Mouse (Mus musculus) brain, adult 2 months (tissue): ENCODE results near the gene Sept3.
"Not testable (repeated sequence)": the region's sequence is repeated elsewhere in the genome, so short reads cannot be mapped to it uniquely, and the experiment has no call there.

Experiments used
- DNase-seq: peaks from one replicate; pipeline ENCODE4 v3.0.0; 2011; ENCODE audit warnings: low read depth, low spot score

Sept3 gene

GRCm38 (mm10) chr15:82274593-82274926, at the start of gene Sept3:
Sept3 (plus strand) TSS chr15:82274893.
- DNase-seq, result no peak

GRCm38 (mm10) chr15:82225769-82226168, 48.9 kb upstream of the Sept3 start:
- no peak for DNase-seq

- DNase-seq, result no peak
Observed at GRCm38 (mm10) chr15:82229542-82230045, 45.1 kb upstream of the Sept3 start.

DNA sequence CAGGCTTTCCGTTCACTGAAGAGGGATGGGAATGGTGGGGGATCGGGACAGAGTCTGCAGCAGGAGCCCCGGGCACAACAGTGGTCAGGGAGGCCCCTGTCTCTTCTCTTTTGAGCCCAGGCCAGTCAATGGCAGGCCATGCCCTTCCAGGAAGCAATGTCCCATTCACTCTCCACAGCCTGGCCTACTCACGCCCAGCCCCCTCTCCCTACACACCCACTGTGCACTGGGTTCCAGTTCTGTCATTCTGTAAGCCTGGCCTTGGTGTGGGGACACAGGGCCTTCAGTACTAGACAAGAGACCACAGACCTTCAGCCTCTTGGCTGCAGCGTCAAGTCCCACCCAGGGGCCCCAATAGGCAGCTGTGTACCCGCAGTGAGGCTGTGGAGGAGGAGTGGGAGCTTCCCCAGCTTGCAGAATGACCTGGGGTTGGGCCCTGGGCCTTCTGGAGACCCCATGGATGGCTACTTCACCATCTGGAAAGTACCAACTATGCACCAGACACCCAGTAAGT, 44.5 kb upstream of the Sept3 start:
- DNase-seq, result no peak

- DNase-seq, result no peak
Observed at GRCm38 (mm10) chr15:82231100-82231499, 43.6 kb upstream of the Sept3 start.

- DNase-seq, result peak; percentile 96
Observed at GRCm38 (mm10) chr15:82231591-82232378, 42.9 kb upstream of the Sept3 start.

GRCm38 (mm10) chr15:82232651-82233050, 42.0 kb upstream of the Sept3 start:
- no peak for DNase-seq

DNA sequence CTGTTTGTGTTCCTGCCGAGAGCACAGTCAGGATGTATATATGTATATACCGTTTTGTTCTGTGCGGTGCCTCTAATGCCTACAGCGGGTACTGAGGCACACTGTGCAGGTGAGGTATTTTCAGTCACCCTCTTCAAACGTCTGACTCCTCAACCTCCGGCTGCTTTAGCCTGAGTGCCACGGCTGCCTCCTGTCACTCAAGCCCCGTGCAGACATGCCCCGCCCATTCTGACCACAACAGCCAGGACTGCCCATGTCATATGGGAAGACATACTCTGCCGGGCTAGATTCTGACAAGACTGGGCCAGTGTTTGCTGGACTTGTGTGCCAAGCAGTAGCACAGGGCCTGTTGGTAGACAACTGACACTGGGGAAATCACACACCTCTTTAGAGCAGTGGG, 39.0 kb upstream of the Sept3 start:
- no peak for DNase-seq

DNA sequence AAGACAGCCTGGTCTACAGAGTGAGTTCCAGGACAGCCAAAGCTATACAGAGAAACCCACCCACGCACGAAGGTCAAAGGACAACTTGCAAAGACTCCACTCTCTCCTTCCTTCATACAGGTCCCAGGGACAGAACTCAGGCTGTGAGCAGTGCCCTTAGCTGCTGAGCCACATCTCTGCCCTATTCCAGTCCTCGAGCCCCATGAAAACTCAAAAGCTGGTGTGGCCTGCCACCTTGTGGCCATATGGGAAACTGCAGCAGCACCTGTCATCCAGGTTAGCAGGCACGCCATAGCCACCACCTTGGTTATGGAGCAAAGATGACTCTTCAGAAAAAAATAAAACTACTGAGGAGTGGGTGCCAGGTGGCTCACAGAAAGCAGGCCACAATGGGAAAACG, 38.1 kb upstream of the Sept3 start:
- peak; percentile 88 for DNase-seq

DNA sequence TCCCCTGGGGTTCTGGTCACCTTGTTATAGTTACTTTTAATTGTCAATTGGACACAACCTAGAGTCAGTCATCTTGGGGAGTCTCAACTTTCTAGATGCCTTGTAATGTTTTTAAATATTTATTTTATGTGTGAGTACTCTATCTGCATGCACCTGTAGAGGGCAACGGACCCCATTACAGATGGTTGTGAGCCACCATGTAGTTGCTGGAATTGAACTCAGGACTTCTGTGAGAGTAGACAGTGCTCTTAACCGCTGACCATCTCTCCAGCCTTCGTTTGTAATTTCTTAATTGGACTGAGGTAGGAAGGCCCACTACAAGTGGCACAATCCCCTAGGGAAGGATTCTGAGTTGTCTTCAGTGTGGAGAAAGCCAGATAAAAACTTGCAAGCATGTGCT, 31.4 kb upstream of the Sept3 start:
- no peak for DNase-seq

DNA sequence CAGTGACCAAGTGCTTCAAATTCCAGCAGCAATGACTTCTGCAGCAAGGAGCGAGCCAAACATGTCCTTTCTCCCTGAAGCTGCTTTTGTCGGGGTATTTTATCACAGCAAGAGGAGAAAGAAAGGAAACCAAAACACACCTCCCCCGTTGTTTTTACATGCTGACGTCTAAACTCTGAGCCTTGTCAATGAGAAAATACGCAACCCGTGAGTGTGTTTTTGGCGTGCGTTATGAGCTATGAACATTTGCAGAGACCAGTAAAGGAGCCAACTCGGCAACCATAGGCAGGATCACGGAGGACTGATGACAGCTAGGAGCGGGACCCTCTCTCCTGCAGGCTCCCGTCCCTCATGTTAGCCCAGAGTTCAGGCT, 31.0 kb upstream of the Sept3 start:
- peak; percentile 54 for DNase-seq

GRCm38 (mm10) chr15:82244115-82244804, 30.4 kb upstream of the Sept3 start, which contains the start of gene Cenpm:
Cenpm (minus strand) TSS chr15:82244748.
- peak; percentile 91 for DNase-seq

DNA sequence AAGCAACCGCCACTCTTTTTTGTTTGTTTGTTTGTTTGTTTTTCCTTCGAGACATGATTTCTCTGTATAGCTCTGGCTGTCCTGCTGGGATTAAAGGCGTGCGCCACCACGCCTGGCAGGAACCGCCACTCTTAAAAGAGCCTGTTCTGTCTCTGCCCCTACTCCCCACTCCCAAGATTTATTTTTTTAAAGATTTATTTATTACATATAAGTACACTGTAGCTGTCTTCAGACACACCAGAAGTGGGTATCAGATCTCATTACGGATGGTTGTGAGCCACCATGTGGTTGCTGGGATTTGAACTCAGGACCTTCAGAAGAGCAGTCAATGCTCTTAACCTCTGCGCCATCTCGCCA, 29.9 kb upstream of the Sept3 start:
- not testable (repeated sequence) for DNase-seq

- no peak for DNase-seq
Observed at GRCm38 (mm10) chr15:82247131-82247776, 27.4 kb upstream of the Sept3 start.

- DNase-seq, result no peak
Observed at GRCm38 (mm10) chr15:82251579-82251978, 23.1 kb upstream of the Sept3 start.

DNA sequence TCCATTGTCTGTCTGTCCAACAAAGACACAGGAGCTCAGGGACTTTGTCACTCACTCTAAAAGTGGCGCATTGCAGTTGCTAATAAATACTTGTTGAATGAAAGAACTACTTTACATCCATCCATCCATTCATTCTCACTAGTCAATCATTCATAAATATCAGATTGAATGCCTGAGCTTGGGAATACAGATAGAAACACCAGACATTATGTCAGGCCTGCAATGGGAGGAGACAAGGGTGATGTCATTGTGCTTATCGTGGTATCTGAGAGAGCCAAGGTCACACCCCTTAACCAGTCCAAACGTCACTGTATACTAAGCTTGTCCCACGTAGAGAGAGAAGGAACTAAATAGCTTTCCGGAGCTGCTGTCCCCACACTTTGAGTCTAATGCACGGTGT, 22.6 kb upstream of the Sept3 start, which contains the start of gene 1500009C09Rik:
TSS of gene 1500009C09Rik (plus strand) at position 301 of the 400 bp plus-strand sequence.
- no peak for DNase-seq

GRCm38 (mm10) chr15:82255248-82255647, 19.4 kb upstream of the Sept3 start:
- DNase-seq, result peak; percentile 80

DNA sequence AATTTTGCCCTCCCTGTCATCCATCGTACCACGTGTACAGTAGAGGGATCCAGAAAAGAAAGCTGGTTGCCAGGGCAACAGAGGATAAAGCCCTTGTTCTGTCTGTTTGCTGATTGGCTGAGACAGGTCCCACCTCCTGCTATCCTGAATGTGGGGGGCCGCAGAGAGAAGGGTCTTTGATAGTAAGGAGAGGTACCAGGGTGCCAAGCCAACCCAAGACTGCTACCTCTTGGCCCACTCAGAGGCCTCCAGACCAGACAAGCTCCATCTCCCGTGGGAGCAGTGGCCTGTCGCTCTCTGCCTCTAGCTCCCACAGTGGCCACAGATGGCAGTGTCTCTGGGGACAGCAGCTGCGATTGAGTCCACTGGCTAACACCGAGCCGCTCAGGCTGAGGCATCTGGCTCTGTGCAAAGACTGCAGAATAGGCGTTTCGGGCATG, 18.7 kb upstream of the Sept3 start:
- peak; percentile 97 for DNase-seq

- DNase-seq, result peak; percentile 87
Observed at GRCm38 (mm10) chr15:82259510-82259909, 15.2 kb upstream of the Sept3 start.

GRCm38 (mm10) chr15:82266356-82266755, 8.3 kb upstream of the Sept3 start:
- DNase-seq, result peak; percentile 74

- peak; percentile 75 for DNase-seq
Observed at GRCm38 (mm10) chr15:82268185-82268584, 6.5 kb upstream of the Sept3 start.

- peak; percentile 96 for DNase-seq
Observed at GRCm38 (mm10) chr15:82268783-82269182, 5.9 kb upstream of the Sept3 start.
